Mouse (Mus musculus): ENCODE results near the gene Srgap2. TPM values are rescaled to one million over a fixed set of nuclear protein-coding genes. Genes with fewer than 3 reads are reported as not detected.

The Srgap2 gene
- polyA plus RNA-seq, 1 experiment = 188 TPM

DNA sequence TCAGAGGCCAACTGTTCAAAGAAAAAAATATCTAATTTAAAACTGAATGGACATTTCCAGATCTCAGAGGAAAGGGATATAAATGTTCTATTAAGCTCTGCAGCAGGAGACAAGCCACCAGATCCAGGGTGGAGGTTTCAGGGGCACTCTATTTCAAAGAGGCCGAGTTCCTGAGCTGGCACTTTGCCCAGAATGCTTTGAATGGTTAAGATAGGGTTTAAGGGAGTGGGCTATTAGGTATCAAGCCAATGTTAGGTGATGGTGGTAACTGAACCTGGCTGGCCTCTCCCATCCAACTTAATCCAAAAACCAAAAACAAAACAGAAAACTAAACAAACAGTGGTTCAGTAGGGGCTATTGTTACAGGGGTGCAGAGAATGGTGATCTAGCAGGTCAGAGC is 146.9 kb downstream of the Srgap2 start:
- Histone ChIP-seq H3K4me3 (ENCODE audit: insufficient read depth, low read length) (no peak overlapping the region), H3K27ac (ENCODE audit: insufficient read depth, low read depth, low read length) (peak overlapping the region; percentile 58), H3K4me1 (ENCODE audit: control insufficient read depth, insufficient read depth, low read length) (peaks cover 48% of the 10 kb centered on the region)
- TF ChIP-seq POLR2A (IDR thresholded peaks at IDR 0.05; ENCODE audit: borderline replicate concordance, low read depth, low read length) = no peak
- no peak for TF ChIP-seq CTCF (IDR thresholded peaks at IDR 0.05; ENCODE audit: low read depth, low read length)

DNA sequence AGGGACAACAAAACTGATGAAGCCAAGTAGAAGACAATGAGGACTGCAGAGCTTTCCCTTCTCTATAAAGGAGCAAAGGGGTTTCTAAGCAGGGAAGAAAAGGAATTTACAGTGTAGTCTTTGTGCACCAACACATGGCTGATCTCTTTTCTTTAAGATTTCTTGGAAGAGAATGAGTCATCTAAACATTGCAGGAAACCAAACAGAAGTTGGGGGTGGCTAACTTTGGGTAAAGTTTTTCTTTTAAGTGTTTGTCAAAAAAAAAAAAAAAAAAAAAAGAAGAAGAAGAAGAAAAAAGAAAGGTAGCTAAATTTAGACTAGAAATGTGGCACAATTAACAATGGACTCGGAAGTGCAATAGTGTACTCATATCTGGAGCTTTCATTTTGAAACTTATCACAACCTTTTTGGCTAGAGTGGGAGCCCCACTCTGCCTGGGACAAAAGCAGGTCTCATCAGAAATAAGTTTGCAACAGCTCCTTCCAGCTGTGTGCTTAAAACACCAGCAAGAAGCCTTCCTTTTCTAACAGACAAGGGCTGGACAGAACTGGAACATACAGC is 148.2 kb downstream of the Srgap2 start:
- peak overlapping the region; percentile 98 for H3K27ac ChIP-seq (ENCODE audit: insufficient read depth, low read depth, low read length)
- peaks cover 40% of the 10 kb centered on the region for H3K4me1 ChIP-seq (ENCODE audit: control insufficient read depth, insufficient read depth, low read length)
- peak overlapping the region; percentile 41 for H3K4me3 ChIP-seq (ENCODE audit: insufficient read depth, low read length)
- TF ChIP-seq POLR2A (IDR thresholded peaks at IDR 0.05; ENCODE audit: borderline replicate concordance, low read depth, low read length) (no peak), CTCF (IDR thresholded peaks at IDR 0.05; ENCODE audit: low read depth, low read length) (no peak)

DNA sequence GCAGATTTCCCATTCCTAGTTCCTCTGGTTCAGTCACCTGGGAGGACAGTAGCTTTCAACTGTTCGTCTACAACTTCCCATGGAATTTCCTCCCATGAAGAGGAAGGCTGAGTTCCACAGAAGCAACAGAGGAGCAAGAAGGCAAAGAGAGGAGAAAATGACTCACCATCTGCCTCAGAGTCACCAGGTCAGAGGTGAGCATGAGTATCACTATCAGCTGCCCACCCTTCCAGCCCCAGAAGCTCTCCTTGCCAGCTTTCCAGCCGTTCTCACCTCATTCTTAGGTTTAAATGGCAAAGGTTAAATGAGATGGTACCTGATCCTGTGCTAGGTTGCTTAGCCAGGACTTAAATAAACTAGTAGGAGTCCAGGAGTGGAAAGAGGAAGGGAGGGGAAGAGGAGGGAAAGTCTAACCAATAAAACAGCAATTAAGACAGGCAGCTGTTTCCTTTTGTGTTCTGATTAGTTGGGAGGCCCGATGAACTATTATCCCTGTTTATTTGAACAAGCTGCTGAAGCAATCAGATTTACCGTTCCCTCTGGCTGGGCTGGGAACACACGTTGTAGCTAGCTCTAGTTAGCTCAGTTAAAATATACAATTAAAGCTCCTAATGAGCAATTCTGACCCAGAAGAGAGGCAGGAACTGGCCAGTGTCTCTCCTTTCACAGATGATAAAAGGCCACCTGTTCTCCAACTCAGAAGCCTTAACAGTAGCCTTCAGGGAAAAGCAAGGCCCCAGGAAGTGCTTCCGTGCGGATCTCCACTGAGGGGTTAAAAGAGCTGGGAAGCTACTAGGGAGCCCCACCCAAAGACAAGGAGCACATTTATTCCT is 148.9 kb downstream of the Srgap2 start:
- H3K4me1 ChIP-seq (ENCODE audit: control insufficient read depth, insufficient read depth, low read length) = peaks cover 40% of the 10 kb centered on the region
- peak overlapping the region; percentile 98 for H3K27ac ChIP-seq (ENCODE audit: insufficient read depth, low read depth, low read length)
- TF ChIP-seq POLR2A (IDR thresholded peaks at IDR 0.05; ENCODE audit: borderline replicate concordance, low read depth, low read length) (no peak), CTCF (IDR thresholded peaks at IDR 0.05; ENCODE audit: low read depth, low read length) (no peak)
- H3K4me3 ChIP-seq (ENCODE audit: insufficient read depth, low read length) = no peak overlapping the region

DNA sequence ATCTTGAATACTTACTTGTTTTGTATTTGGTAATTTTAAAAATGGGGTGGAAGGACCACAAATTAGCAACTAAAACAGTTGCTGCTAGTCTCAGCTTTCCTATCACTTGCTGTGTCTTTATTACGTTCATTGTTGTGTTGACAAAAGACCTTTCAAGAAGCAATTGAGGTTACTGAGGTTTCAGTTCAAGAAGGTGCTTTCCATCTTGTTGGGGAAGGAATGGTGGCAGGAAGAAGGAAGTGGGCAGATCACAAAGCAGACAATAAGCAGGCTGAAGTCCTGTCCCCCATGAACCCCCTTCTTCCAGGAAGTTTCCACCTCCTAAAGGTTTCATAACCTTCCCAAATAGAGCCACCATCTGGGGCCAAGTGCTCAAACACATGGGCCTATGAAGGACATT is 161.3 kb downstream of the Srgap2 start:
- peaks cover 39% of the 10 kb centered on the region for H3K4me1 ChIP-seq (ENCODE audit: control insufficient read depth, insufficient read depth, low read length)
- H3K27ac ChIP-seq (ENCODE audit: insufficient read depth, low read depth, low read length) = no peak overlapping the region
- TF ChIP-seq POLR2A (IDR thresholded peaks at IDR 0.05; ENCODE audit: borderline replicate concordance, low read depth, low read length) (no peak), CTCF (IDR thresholded peaks at IDR 0.05; ENCODE audit: low read depth, low read length) (no peak)
- no peak overlapping the region for H3K4me3 ChIP-seq (ENCODE audit: insufficient read depth, low read length)

DNA sequence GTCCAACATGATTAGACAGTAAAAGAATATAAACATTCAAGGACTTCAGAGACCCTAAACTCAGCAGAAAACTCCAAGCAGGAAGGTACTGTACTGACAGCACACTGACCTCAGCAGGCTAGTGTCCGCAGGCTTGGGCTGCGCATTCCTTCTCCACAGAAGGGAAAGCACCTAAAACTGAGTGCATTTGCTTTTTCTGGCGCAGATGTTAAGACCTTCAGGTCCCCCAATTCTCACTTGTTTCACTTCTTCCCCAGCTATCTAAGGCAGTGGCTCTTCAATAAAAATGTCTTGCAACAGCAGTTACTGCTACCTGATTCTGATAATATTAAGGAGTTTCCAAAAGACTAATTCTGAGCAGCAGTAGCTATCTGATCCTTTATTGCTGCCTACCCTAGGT is 162.7 kb downstream of the Srgap2 start:
- peaks cover 49% of the 10 kb centered on the region for H3K4me1 ChIP-seq (ENCODE audit: control insufficient read depth, insufficient read depth, low read length)
- H3K27ac ChIP-seq (ENCODE audit: insufficient read depth, low read depth, low read length) = peak overlapping the region; percentile 33
- no peak overlapping the region for H3K4me3 ChIP-seq (ENCODE audit: insufficient read depth, low read length)
- no peak for TF ChIP-seq POLR2A (IDR thresholded peaks at IDR 0.05; ENCODE audit: borderline replicate concordance, low read depth, low read length)
- TF ChIP-seq CTCF (IDR thresholded peaks at IDR 0.05; ENCODE audit: low read depth, low read length) = no peak

DNA sequence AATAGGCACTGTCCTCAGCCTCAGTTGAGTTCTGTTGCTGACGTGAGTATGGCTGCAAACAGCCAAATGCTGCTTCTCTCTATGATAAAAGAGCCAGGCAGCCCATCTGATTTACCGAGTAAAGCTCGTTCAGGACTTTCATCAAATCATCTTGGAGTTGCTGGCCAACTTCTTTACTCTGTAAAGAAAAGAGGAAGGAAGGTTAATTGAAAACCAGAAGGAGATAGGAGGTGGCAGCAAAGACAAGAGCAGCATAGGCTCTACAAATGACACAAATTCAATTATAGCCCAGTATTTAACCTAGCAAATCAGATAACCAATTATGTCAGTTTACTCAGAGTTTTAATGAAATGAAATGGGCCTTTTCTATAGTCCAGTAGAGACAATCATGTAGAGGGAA is 163.3 kb downstream of the Srgap2 start:
- Histone ChIP-seq H3K4me1 (ENCODE audit: control insufficient read depth, insufficient read depth, low read length) (peaks cover 51% of the 10 kb centered on the region), H3K4me3 (ENCODE audit: insufficient read depth, low read length) (no peak overlapping the region), H3K27ac (ENCODE audit: insufficient read depth, low read depth, low read length) (peak overlapping the region; percentile 33)
- TF ChIP-seq POLR2A (IDR thresholded peaks at IDR 0.05; ENCODE audit: borderline replicate concordance, low read depth, low read length) (no peak), CTCF (IDR thresholded peaks at IDR 0.05; ENCODE audit: low read depth, low read length) (no peak)

DNA sequence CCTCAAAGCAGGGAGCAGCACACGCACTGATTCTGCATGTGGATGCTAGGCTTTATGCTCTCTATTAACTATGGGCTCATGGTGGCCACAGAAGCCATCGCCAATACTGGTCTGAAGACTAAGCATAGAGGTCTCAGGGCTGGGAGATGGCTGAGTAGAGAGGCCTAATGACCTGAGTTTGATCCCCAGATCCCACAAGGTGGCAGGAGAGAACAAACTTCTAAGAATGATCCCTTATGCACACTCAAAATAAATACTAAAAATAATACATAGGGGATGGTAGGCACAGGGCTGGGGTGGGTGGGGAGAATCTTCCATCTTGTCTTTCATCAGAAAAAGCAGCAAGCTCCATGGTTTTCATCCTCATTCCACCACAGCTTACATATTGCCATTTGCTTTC is 165.1 kb downstream of the Srgap2 start:
- no peak overlapping the region for H3K27ac ChIP-seq (ENCODE audit: insufficient read depth, low read depth, low read length)
- H3K4me1 ChIP-seq (ENCODE audit: control insufficient read depth, insufficient read depth, low read length) = peaks cover 59% of the 10 kb centered on the region
- H3K4me3 ChIP-seq (ENCODE audit: insufficient read depth, low read length) = no peak overlapping the region
- TF ChIP-seq CTCF (IDR thresholded peaks at IDR 0.05; ENCODE audit: low read depth, low read length) (no peak), POLR2A (IDR thresholded peaks at IDR 0.05; ENCODE audit: borderline replicate concordance, low read depth, low read length) (no peak)

DNA sequence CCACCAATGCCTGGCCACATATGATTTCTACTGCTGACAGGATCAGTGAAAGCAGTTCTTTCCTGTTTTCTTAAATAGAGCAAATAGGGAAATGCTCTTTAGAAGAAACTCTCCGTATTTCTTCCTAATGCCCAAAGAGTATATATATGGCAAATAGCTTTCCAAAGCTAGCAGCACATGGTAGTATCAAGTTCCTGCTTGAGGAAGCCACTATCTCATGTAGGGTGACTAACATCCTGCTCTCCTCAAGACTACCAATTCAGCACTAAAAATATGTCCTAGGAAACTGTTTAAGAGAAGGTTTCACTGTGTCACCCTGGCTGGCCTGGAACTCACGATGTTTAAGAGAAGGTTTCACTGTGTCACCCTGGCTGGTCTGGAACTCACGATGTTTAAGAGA is 166.4 kb downstream of the Srgap2 start:
- Histone ChIP-seq H3K27ac (ENCODE audit: insufficient read depth, low read depth, low read length) (peak overlapping the region; percentile 90), H3K4me3 (ENCODE audit: insufficient read depth, low read length) (no peak overlapping the region), H3K4me1 (ENCODE audit: control insufficient read depth, insufficient read depth, low read length) (peaks cover 52% of the 10 kb centered on the region)
- TF ChIP-seq CTCF (IDR thresholded peaks at IDR 0.05; ENCODE audit: low read depth, low read length) (no peak), POLR2A (IDR thresholded peaks at IDR 0.05; ENCODE audit: borderline replicate concordance, low read depth, low read length) (no peak)

DNA sequence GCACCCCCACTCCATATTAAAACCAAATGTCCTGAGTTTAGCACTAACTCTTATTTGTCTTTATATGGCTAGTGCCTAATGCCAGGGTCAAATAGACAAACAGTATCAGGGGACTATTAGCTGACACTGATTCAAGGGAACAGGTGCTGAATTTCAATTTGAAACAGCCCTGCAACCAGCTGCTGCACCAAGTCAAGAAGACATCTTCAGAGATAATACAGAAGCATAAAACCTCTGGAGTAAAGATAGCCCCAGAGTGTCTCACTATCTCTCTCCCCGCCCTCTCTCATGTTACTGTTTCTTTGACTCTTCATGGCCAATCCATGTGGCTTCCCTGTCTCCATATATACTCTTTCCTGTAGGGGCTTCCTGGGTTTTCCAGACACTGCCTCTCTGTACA is 167.5 kb downstream of the Srgap2 start:
- peak overlapping the region; percentile 90; the same call in 1 of the 2 replicates for H3K27ac ChIP-seq (ENCODE audit: insufficient read depth, low read depth, low read length)
- peaks cover 49% of the 10 kb centered on the region for H3K4me1 ChIP-seq (ENCODE audit: control insufficient read depth, insufficient read depth, low read length)

DNA sequence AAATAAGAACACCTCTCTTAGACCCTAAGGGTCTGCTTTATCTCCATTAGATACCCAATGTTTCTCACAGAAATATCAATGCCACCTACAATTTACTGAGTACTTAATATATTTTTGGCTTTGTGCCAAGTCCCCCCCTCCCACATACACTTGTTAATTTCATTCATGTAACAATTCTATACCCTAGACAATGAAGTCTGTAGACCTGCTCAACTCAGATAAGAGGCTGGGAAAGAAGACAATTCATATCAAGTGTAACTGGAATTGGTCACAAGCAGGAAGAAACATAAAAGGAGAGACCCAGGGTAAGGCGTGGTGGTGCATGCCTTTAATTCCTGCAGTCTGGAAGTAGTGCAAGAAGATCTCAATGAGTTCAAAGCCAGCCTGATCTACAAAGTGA is 169.9 kb downstream of the Srgap2 start:
- Histone ChIP-seq H3K27ac (ENCODE audit: insufficient read depth, low read depth, low read length) (peak overlapping the region; percentile 68), H3K4me3 (ENCODE audit: insufficient read depth, low read length) (no peak overlapping the region), H3K4me1 (ENCODE audit: control insufficient read depth, insufficient read depth, low read length) (peaks cover 33% of the 10 kb centered on the region)
- TF ChIP-seq CTCF (IDR thresholded peaks at IDR 0.05; ENCODE audit: low read depth, low read length) (no peak), POLR2A (IDR thresholded peaks at IDR 0.05; ENCODE audit: borderline replicate concordance, low read depth, low read length) (no peak)

More for the DNA sequence above, 167.5 kb downstream of the Srgap2 start:
- TF ChIP-seq POLR2A (IDR thresholded peaks at IDR 0.05; ENCODE audit: borderline replicate concordance, low read depth, low read length) (no peak), CTCF (IDR thresholded peaks at IDR 0.05; ENCODE audit: low read depth, low read length) (no peak)
- no peak overlapping the region for H3K4me3 ChIP-seq (ENCODE audit: insufficient read depth, low read length)

Measured in bone marrow macrophage, adult 2 months (primary cell).